Mouse (Mus musculus) liver, embryonic 13.5 days (tissue): Measurements from ENCODE around the gene Clpp. TPM values are rescaled to one million over a fixed set of nuclear protein-coding genes. Genes with fewer than 3 reads are reported as not detected.

Experiments used
- ATAC-seq: fragments of 200-750 bp; cut with Nextera tagmentation; 2 replicates; pipeline ENCODE4 v1.8.0; 2017; ENCODE audit warnings: low read depth, mild to moderate bottlenecking, moderate number of reproducible peaks, moderate library complexity
- DNase-seq: peaks from one replicate; pipeline ENCODE4 v3.0.0; 2022
- H3K27ac ChIP-seq: fragments of 300-500 bp; sonication (generic); 2 replicates; pipeline ENCODE4 v1.5.1; 2015; ENCODE audit warnings: moderate library complexity, mild to moderate bottlenecking, inconsistent platforms
- H3K27me3 ChIP-seq: fragments of 300-500 bp; sonication (generic); 2 replicates; pipeline ENCODE4 v1.6.1; 2015; ENCODE audit warnings: mild to moderate bottlenecking, inconsistent platforms
- H3K36me3 ChIP-seq: fragments of 300-500 bp; sonication (generic); 2 replicates; pipeline ENCODE4 v1.6.1; 2015; ENCODE audit warnings: mild to moderate bottlenecking, inconsistent platforms
- H3K4me1 ChIP-seq: fragments of 300-500 bp; sonication (generic); replicated peaks from 2 replicates; pipeline ENCODE4 v1.6.1; 2015; ENCODE audit warnings: inconsistent platforms
- H3K4me2 ChIP-seq: fragments of 300-500 bp; sonication (generic); 2 replicates; pipeline ENCODE4 v1.6.1; 2015; ENCODE audit warnings: inconsistent platforms, mild to moderate bottlenecking, moderate library complexity
- H3K4me3 ChIP-seq: fragments of 300-500 bp; sonication (generic); replicated peaks from 2 replicates; pipeline ENCODE4 v1.5.1; 2015; ENCODE audit warnings: mild to moderate bottlenecking, inconsistent platforms
- H3K9ac ChIP-seq: fragments of 300-500 bp; sonication (generic); 2 replicates; pipeline ENCODE4 v1.6.1; 2015; ENCODE audit warnings: mild to moderate bottlenecking, inconsistent platforms
- H3K9me3 ChIP-seq: fragments of 300-500 bp; sonication (generic); replicated peaks from 2 replicates; pipeline ENCODE4 v1.6.1; 2016; ENCODE audit warnings: inconsistent platforms
- WGBS: fragments of 180-500 bp; shearing (Covaris S2); methylation state at CpG from one replicate; pipeline ENCODE4 v1.1.7; 2015; ENCODE audit not compliant: insufficient replicate concordance; 5-methylcytosine and 5-hydroxymethylcytosine counted together
- polyA plus RNA-seq: library from polyadenylated mRNA; unstranded; fragments of >200 nt; fragmentation: Nextera tagmentation; extraction: Ambion mirVana; gene quantifications from 2 replicates; pipeline ENCODE4 v1.2.1, GENCODE M21; 2015

Gene Clpp
- polyA plus RNA-seq, 1 experiment from 2014 or later = 100.0 TPM

DNA sequence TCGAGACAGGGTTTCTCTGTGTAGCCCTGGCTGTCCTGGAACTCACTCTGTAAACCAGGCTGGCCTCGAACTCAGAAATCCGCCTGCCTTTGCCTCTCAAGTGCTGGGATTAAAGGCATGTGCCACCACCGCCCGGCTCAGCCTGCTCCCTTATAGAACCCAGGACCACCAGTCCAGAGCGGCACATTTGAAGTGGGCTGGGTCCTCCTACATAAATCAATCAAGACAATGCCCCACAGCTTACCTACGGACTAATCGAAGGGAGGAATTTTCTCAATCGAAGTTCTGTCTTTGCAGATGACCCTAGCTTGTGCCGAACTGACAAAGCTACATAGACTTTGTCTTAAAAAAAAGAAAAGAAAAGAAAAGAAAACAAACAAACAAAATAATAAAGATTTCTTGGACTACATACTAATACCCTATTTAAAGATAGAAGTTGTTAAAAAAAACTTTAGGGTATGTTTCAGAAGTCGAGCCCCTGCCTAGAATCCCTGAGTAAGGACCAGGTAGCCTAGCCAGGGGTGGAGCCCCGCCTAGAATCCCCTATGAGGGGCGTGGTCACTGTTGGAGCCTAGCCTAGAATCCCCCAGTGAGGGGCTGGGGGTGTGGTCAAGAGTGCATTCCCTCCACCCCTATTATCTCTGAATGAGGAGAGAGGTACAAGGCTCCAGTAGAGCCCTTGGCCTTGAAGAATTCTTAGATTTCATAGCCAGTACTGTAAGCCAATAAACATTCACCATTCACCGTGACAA lies 16.0 kb upstream of the Clpp start:
- Histone ChIP-seq H3K9me3 (no peaks in the 10 kb centered on the region), H3K4me2 (no peak overlapping the region), H3K9ac (no peak overlapping the region), H3K27ac (no peak overlapping the region), H3K4me3 (no peak overlapping the region), H3K36me3 (no peaks in the 10 kb centered on the region), H3K4me1 (peaks cover 8% of the 10 kb centered on the region), H3K27me3 (peaks cover 24% of the 10 kb centered on the region)
- WGBS = 54% methylated on average over 14 of the region's 14 CpGs
- ATAC-seq (no peak), DNase-seq (no peak)

DNA sequence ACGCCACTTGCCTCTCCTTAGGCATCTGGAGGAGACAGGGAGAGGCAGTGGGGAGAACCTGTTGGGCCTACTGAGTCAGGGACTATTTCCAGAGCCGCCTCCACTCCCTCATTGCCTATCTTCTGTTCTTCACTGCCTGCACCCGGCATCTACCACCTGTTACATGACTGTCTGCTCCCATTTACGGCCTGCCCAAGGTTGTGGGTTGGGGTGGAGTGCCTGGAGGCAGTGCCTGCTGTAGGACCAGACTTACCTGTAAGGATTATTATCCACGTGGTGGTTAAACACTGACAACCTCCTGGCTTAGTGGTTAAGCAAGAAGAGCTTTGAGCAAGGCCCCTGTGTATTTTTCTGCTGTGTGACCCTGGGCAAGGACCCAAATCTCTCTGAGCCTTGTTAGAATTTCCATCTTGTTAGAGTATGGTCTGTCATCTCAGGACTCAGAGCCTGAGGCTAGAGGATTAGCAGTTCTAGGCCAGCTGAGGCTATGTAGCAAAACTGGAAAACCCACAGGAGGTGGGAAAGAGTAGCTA lies 15.3 kb upstream of the Clpp start:
- no peaks in the 10 kb centered on the region for H3K9me3 ChIP-seq
- ATAC-seq = no peak
- H3K27me3 ChIP-seq = peaks cover 18% of the 10 kb centered on the region
- peaks cover 11% of the 10 kb centered on the region for H3K4me1 ChIP-seq
- H3K9ac ChIP-seq = no peak overlapping the region
- H3K4me2 ChIP-seq = no peak overlapping the region
- 62% methylated on average over 5 of the region's 5 CpGs for WGBS
- no peak for DNase-seq
- no peak overlapping the region for H3K4me3 ChIP-seq
- no peaks in the 10 kb centered on the region for H3K36me3 ChIP-seq
- H3K27ac ChIP-seq = no peak overlapping the region

GRCm38 (mm10) chr17:56975391-56975790 lies 14.7 kb upstream of the Clpp start:
- ATAC-seq (no peak), DNase-seq (no peak)
- H3K4me1 ChIP-seq = peaks cover 11% of the 10 kb centered on the region
- no peak overlapping the region for H3K4me2 ChIP-seq
- H3K36me3 ChIP-seq = no peaks in the 10 kb centered on the region
- H3K27me3 ChIP-seq = peaks cover 12% of the 10 kb centered on the region; the same call in 1 of the 2 replicates
- 57% methylated on average over 3 of the region's 3 CpGs for WGBS
- H3K27ac ChIP-seq = no peak overlapping the region
- no peak overlapping the region for H3K4me3 ChIP-seq
- no peak overlapping the region for H3K9ac ChIP-seq
- no peaks in the 10 kb centered on the region for H3K9me3 ChIP-seq

DNA sequence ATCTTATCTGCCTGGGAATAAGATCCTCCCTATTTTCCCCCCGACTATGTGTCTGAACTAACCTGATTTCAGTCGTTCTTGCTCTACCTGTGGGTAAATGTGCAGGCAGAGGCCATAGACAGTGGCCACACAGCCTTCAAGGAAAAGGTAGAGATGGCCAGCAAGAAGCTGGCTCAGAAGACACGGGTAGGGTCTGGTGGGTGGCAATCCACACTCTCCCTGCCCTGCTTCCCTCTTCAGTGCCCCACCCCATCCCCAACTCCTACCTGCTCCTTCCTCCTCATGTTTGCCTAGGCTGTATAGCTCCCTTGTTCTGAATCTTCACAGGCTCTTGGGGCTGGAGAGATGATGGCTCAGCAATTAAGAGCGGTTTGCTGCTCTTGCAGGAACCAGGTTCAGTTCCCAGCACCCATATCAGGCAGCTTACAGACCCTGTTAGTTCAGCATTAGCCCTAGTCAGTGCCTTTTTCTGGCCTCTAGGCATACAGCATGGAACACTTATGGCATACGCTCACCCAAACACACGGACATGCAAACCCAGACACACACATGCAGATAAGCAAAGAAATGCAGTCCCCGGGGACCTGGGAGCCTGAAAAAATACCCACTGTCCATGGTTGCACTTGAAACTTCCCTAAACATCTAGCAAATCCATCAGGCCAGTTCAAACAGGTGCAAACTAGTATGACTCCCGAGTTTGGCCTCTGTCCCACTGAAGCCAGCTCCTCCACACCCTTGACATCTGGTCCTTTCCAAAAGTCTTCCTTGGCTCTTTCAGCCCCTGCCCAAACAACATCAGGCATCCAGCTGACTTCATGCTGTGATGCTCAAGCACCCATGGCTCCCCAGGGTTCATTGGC lies 13.3 kb upstream of the Clpp start:
- ATAC-seq = no peak

GRCm38 (mm10) chr17:56979524-56979923 lies 10.6 kb upstream of the Clpp start:
- no peak overlapping the region for H3K4me2 ChIP-seq
- no peak overlapping the region for H3K27ac ChIP-seq
- H3K4me3 ChIP-seq = no peak overlapping the region
- H3K27me3 ChIP-seq = no peaks in the 10 kb centered on the region
- DNase-seq = no peak
- no peaks in the 10 kb centered on the region for H3K9me3 ChIP-seq
- H3K9ac ChIP-seq = no peak overlapping the region
- peaks cover 8% of the 10 kb centered on the region for H3K4me1 ChIP-seq
- H3K36me3 ChIP-seq = no peaks in the 10 kb centered on the region
- no peak for ATAC-seq
- WGBS = 24% methylated on average over 7 of the region's 8 CpGs

More for the DNA sequence above, 13.3 kb upstream of the Clpp start:
- H3K27ac ChIP-seq = no peak overlapping the region
- H3K4me2 ChIP-seq = no peak overlapping the region
- H3K9ac ChIP-seq = no peak overlapping the region
- H3K9me3 ChIP-seq = no peaks in the 10 kb centered on the region
- no peak for DNase-seq
- WGBS = 56% methylated on average over 8 of the region's 8 CpGs
- 0 out of 2 replicates have a peak, but pooled peaks cover 1% of the 10 kb centered on the region for H3K27me3 ChIP-seq
- no peaks in the 10 kb centered on the region for H3K36me3 ChIP-seq
- peaks cover 11% of the 10 kb centered on the region for H3K4me1 ChIP-seq
- H3K4me3 ChIP-seq = no peak overlapping the region

DNA sequence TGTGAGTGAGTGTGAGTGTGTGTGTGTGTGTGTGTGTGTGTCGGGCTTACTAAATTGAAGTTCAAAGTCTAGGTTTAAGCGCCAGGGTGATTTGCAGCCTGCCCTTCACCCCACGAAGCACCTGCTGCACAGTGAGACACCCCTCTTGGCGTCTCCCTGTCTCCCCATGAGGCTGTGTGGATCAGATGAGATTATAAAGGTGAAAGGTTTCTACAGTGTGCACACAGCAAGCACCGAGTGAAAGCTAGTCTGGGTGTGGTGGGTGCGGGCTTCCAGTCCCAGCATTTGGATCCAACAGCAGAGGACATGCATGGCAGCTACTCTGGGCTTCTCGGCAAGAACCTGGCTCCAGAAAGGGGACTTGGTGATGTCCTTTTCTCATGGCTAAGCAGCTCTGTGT lies 9.1 kb upstream of the Clpp start:
- H3K9me3 ChIP-seq = no peaks in the 10 kb centered on the region
- DNase-seq (no peak), ATAC-seq (no peak)
- H3K27ac ChIP-seq = no peak overlapping the region
- no peak overlapping the region for H3K4me3 ChIP-seq
- H3K36me3 ChIP-seq = no peaks in the 10 kb centered on the region
- H3K4me1 ChIP-seq = peaks cover 7% of the 10 kb centered on the region
- H3K9ac ChIP-seq = no peak overlapping the region
- H3K27me3 ChIP-seq = no peaks in the 10 kb centered on the region
- 52% methylated on average over 7 of the region's 7 CpGs for WGBS
- no peak overlapping the region for H3K4me2 ChIP-seq

GRCm38 (mm10) chr17:56982013-56982412 lies 8.1 kb upstream of the Clpp start, which contains the start of gene Acer1:
TSS of gene Acer1 (minus strand) at chr17:56982126.
- Histone ChIP-seq H3K4me2 (no peak within 1 kb of the TSS), H3K4me3 (no peak within 1 kb of the TSS), H3K36me3 (no peaks in the 10 kb centered on the region), H3K9me3 (no peaks in the 10 kb centered on the region), H3K9ac (no peak within 1 kb of the TSS), H3K27me3 (no peaks in the 10 kb centered on the region), H3K27ac (no peak within 1 kb of the TSS), H3K4me1 (peaks cover 3% of the 10 kb centered on the region; the same call in 1 of the 2 replicates)
- no peak for DNase-seq
- WGBS = 76% methylated on average over 5 of the region's 5 CpGs
- no peak for ATAC-seq

- no peak for DNase-seq
- Histone ChIP-seq H3K4me2 (no peak overlapping the region), H3K27me3 (no peaks in the 10 kb centered on the region), H3K9me3 (no peaks in the 10 kb centered on the region), H3K36me3 (no peaks in the 10 kb centered on the region), H3K27ac (no peak overlapping the region), H3K9ac (no peak overlapping the region), H3K4me1 (no peaks in the 10 kb centered on the region), H3K4me3 (no peak overlapping the region)
- 63% methylated on average over 9 of the region's 9 CpGs for WGBS
- no peak for ATAC-seq
Observed at GRCm38 (mm10) chr17:56984886-56985285, 5.2 kb upstream of the Clpp start.

DNA sequence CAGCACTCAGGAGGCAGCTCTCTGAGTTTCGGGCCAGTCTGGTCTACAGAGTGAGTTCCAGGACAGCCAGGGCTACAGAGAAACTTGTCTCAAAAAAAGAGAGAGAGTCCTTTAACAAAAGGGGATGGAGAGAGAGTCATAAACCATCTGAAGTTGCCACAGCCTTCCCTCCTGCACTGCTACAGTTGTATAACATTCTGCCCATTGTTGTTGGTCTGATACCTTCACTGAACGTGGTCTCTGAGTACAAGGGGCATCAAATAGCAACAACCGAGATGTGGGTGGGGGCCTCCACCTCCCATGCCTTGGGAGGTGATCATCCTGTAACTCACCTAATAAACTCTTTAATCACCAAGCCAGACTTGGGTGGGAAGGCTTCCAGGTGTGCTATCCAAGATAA lies 4.4 kb upstream of the Clpp start:
- DNase-seq (no peak), ATAC-seq (no peak)
- H3K9ac ChIP-seq = no peak overlapping the region
- H3K4me2 ChIP-seq = no peak overlapping the region
- H3K4me3 ChIP-seq = no peak overlapping the region
- peaks cover 3% of the 10 kb centered on the region; the same call in 1 of the 2 replicates for H3K4me1 ChIP-seq
- no peaks in the 10 kb centered on the region for H3K9me3 ChIP-seq
- no peaks in the 10 kb centered on the region for H3K36me3 ChIP-seq
- H3K27ac ChIP-seq = no peak overlapping the region
- WGBS = 59% methylated on average over 3 of the region's 3 CpGs
- no peaks in the 10 kb centered on the region for H3K27me3 ChIP-seq

DNA sequence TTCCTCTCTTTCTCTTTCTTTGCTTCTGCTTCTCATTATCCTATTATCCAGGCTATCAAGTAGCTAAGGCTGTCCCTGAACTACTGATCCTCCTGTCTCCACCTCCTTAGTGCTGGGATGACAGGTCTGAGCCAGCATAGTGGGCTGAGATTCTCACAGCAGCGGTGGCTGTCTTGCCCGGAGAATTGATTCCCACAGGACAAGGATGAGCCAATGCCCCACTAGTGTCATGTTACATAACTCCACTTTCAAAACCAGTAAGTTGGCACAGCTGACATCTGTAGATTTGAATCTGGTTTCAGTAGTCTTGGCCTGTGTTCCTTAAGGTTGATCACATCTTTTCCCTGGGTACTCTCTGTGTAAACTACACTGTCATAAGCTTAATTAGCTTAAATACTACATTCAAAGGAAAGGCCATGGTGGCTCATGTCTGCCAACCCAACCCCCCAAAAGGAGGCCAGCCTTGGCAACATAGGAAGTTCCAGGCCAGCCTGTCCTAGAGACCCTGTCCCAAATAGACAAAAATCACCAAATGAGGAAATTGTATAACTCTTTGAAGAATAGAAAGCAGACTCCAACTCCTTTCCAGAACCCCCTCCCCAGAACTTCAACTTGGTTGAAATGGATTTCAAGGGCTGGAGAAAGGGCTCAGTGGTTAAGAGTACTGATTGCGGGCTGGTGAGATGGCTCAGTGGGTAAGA lies 3.9 kb upstream of the Clpp start:
- no peaks in the 10 kb centered on the region for H3K9me3 ChIP-seq
- no peak overlapping the region for H3K4me2 ChIP-seq
- no peak overlapping the region for H3K4me3 ChIP-seq
- ATAC-seq (no peak), DNase-seq (no peak)
- no peak overlapping the region for H3K27ac ChIP-seq
- H3K36me3 ChIP-seq = peaks cover 4% of the 10 kb centered on the region; the same call in 1 of the 2 replicates
- H3K4me1 ChIP-seq = peaks cover 9% of the 10 kb centered on the region
- WGBS = 79% methylated on average over 3 of the region's 3 CpGs
- H3K27me3 ChIP-seq = no peaks in the 10 kb centered on the region
- H3K9ac ChIP-seq = no peak overlapping the region

GRCm38 (mm10) chr17:56988441-56988840 lies 1.7 kb upstream of the Clpp start:
- 82% methylated on average over 7 of the region's 7 CpGs for WGBS
- DNase-seq (no peak), ATAC-seq (no peak)
- peaks cover 24% of the 10 kb centered on the region for H3K36me3 ChIP-seq
- H3K27ac ChIP-seq = no peak overlapping the region
- no peaks in the 10 kb centered on the region for H3K27me3 ChIP-seq
- H3K9ac ChIP-seq = no peak overlapping the region
- H3K9me3 ChIP-seq = no peaks in the 10 kb centered on the region
- H3K4me3 ChIP-seq = no peak overlapping the region
- H3K4me2 ChIP-seq = no peak overlapping the region
- peaks cover 21% of the 10 kb centered on the region for H3K4me1 ChIP-seq
